Mouse (Mus musculus): Measurements from ENCODE around the gene Stx18. TPM values are rescaled to one million over a fixed set of nuclear protein-coding genes. Genes with fewer than 3 reads are reported as not detected.

The Stx18 gene
- total RNA-seq, 2 experiments from 2014 or later = 46.0 to 48.2 TPM

DNA sequence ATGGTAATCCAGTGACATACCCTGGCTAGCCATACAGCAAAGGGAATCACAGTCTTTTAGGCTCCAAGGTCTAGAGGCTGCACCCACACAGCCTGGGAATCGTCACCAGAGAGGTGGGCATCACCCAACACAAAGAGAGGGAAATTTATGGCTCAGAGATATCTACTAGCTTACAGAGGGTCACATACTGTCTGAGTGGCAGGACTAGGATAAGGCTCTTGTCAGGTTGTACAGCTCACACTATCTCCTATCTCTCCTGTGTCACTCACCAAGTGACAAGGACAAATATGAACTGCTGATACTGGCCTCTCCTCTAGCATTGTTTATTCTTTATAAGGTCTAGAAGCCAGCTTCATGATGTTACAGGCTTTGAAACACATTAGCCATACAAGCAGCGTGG, 90.8 kb downstream of the Stx18 start:
- no peak for DNase-seq

GRCm38 (mm10) chr5:38136247-38136646, 97.7 kb downstream of the Stx18 start:
- DNase-seq = no peak

GRCm38 (mm10) chr5:38137163-38137562, 98.6 kb downstream of the Stx18 start:
- no peak for DNase-seq

GRCm38 (mm10) chr5:38140893-38141292, 102.4 kb downstream of the Stx18 start:
- DNase-seq = no peak

- DNase-seq = no peak
Measured at GRCm38 (mm10) chr5:38146524-38146923, 108.0 kb downstream of the Stx18 start.

DNA sequence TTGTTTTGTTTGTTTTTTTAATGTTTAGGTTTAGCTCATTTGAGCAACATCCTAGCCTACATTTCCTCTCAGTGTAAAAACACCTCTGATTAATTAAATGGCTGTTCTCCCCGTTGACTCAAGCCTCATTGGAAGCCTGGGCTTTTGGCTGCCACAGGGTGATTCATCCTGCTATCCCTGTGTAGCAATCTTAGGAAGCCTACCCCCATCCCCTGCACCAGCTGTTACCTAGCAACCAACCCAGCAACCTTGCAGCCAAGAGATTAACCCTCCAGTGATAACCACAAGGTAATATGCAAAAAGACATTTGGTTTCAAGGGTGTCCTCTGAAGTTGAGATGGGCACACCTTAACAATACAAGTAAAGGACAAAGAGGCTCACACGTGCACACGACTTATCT, 112.7 kb downstream of the Stx18 start:
- peak; percentile 25 for DNase-seq

GRCm38 (mm10) chr5:38152201-38153108, 113.9 kb downstream of the Stx18 start:
- no peak for DNase-seq

GRCm38 (mm10) chr5:38153636-38154035, 115.1 kb downstream of the Stx18 start:
- no peak for DNase-seq

DNA sequence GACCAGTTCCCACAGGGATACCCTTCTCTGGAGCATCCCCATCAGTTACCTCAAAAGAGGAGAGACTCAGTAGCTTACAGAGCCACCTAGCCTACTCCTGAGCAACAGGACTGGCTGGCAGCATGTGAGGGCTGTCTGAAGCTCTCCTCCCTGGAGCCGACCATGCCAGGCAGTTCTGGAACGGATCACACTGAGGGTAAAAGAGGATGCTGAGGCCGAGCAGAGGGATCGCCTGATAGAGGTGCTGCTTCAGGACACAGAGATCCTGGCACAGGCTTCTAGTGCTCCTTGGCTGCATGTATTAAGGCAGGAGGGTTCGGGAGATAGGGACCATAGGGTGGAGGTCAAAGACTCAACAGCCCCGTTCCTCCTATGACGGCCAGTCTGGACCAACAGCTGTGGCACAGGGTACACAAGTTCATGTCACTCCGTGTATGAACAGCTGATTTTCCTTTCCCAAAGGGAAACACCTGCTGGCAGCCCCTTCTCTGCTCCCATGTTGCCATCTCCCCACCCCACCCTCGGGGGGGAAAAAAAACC, 119.0 kb downstream of the Stx18 start:
- DNase-seq = no peak

DNA sequence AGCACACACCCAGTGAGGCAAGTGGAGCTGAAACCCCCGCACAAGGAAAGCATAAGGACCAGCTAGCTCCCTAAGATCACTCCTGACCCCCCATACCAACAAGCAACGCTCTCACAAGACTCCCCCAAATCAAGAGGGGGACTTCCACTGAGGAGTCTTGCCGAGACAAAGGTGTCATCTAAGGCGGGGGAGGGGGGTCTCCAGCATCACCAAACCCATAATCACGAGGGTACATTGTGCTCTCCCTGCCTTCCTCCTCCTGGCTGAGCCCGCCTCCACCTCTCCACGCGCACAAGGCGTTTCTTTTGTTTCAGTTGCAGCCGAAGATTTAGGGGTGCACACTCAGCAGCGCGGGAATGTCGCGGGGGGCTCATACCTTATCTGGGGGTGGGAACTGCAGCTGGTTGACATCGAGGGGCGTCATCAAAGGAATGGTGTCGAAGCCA, 120.0 kb downstream of the Stx18 start:
- no peak for DNase-seq

DNA sequence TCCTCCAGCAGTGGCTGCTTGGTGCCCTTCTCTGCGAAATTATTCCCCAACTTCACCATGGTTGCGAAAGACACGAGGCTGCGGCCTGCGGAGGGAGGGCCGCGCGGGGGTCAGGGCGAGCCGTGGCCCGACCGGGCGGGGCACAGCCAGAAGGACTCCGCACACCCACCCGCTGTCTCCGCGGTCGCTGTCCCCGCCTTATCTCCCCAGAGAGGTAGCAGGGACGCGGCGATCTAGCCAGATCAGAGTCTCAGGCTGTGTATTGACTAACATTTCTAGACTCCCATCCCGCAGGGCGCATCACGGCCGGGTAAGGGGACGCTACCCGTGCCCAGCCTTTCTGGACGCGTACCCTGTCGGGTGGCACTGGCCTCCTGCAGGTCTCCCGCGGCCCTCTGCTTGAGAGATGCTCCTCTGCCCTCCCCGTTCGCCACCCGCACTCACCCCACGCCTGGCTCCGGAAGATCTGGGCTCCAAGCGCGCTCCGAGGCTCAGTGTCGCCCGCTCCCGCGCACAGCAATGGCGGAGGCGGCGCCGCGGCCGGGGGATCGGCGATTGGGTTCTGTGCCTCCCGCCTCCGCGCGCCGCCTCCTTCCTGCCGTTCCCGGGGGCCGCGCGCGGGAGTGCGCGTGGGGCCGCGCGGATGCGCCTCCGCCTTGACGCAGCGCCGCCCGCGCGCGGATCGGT, 120.5 kb downstream of the Stx18 start:
- DNase-seq = peak; percentile 79

DNA sequence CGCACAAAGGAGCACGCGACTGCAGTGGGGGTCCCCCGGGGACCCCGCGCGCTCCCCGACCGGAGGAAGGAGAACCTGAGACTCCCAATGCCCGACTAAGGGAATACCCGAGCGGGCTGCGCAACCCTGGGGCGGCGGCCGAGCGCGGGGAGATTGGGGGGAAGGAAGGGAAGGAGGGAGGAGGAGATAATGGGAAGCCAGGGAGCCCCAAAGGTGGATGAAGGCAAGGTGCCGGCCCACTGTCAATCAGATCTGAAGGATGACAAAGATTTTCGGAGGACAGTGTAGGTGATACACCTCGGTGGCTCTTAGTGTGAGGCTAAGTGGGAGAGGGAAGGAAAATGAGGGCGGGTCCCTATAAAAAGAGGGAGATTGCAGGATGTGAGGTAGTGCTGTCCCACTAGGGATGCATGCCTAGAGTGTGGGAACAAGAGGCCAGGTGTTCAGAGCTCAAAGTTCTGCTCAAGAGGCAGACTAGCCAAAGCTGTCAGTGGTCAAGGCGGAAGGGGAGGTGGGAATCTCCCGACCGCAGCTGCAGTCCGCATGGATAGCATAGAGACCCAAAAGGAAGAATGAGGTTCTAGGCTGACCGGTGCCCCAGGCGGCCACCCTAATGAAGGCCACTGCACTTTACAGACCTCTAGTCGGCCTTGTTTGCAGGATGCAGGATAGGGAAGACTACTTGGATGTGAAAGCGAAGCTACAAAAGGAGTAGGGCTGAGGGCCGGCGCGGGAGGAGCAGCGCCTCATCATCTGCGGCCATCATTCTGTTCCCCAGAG, 121.3 kb downstream of the Stx18 start, which contains the start of gene Nsg1:
TSS of gene Nsg1 (minus strand) at position 274 of the 780 bp plus-strand sequence.
- DNase-seq = no peak

DNA sequence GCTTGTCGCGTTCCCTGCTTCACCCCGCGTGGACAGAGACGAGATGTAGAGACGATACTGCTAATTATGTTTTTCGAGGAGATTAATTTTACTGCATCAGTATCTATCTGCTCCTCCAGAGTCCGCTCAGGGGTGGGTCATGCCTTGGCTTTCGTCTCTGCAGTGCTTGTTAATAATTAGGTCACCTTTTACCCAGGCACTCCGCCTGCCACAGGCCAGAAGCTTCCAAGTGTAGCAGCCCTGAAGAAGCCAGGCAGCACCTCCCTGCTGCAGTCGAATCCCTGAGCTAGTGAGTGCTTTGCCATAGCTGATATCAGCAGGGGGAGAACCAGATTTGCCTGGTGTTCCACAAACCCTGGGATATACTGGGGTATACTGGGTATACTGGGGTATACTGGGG, 130.0 kb downstream of the Stx18 start:
- no peak for DNase-seq

- DNase-seq = no peak
Measured at GRCm38 (mm10) chr5:38173766-38174165, 135.2 kb downstream of the Stx18 start.

DNA sequence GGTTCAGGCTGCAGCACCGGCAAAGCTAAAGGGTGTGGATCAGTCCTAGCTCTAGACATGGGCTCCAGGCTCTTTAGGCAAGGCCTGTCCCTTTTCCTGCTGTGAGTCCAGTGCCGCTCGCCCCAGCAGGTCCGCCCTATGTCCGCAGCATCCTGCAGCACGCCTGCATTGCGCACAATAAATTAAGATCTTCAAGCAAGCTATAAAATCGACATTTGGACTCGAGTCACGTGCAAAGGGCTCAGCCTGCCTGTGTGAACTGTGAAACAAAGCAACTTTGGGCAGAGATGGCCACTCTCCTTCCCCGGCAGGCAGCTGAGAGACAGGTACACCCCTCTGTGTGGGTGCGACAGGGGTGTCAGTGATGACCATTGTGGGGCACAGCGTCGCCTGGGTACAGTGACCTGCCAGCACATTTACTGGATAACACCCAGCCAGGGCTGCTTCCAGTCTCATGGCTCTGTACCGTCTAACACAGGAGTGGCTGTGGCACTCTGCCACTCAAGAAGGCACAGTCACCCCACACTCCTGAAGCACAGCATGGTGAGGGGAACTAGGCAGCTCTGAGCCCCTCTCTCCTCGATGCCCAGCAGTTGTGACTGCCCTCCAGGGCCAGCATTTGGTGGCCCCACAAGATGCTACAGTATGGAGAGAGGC, 135.8 kb downstream of the Stx18 start:
- DNase-seq = no peak

- no peak for DNase-seq
Measured at GRCm38 (mm10) chr5:38184688-38185285, 146.2 kb downstream of the Stx18 start.

GRCm38 (mm10) chr5:38187006-38187405, 148.5 kb downstream of the Stx18 start:
- DNase-seq = no peak

Data from adrenal gland, postnatal 10 days (tissue).